Mouse (Mus musculus): ENCODE measurements at regions not wholly inside any gene's neighbourhood (a gene's known extent, or its start where the extent isn't known, plus 50 kb on each side); places are given as distances from the start of the nearest gene placed in this dataset.

DNA sequence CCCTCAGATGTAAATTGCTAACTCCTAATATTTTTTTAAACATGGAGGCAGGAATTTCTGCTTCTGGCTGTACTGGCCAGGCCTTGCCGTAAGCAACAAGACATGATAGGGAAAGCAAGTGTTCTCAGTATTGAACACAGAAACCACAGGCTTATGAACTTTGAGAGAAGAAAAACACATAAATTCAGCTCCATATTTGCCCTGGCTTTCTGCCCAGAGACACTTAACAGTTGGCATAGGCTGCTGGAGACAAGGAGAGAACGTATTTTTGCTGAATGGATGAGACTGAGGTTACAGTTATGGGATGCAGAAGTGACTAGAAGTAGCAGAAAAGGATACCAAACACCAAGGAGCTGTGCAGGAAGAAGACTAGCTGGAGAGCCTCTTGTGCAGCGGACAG, 258.7 kb upstream of the Rbms1 start:
- CTCF ChIA-PET: no interaction called here

DNA sequence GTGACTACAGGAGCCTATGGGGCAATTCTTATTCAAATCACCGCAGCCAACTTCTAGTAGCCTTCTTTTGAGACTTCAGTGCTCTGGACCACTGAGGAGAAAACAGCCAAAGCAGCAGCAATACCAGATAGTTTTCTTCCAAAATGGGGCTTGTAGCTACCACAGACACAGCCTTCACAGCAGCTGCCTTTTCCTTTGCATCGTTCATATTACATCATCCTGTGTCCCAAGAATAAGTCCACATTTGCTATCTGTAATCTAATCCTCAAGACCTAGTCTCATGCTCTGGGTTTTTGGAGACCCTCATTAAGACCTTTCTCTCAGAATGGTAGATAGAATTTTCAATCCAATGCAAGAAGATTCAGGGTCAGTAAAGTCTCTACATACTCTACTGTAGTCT, 258.2 kb upstream of the Rbms1 start:
- CTCF ChIA-PET: no interaction called here

DNA sequence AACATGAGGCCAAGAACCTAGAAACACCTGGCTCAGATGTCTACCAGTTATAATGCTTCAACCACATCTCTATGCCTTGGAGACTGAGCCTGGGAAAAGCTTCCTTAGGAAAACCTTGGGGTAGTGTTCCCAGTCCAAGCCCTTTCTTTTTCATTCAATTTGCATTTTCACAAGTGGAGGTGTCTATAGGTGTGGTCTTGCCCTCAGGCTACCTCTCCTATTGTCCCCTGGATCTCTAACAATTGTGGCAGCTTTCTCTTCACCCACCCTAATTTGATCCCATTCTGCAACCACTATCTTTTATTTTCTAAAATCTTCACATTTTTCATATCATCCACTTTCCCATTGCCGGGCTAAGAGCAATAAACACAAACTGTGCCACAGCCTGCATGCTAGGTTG, 251.0 kb upstream of the Rbms1 start:
- CTCF ChIA-PET: no interaction called here

- CTCF ChIA-PET: no interaction called here
Observed at GRCm38 (mm10) chr2:61201387-61201786, 238.4 kb upstream of the Rbms1 start.

- CTCF ChIA-PET: no interaction called here
Observed at GRCm38 (mm10) chr2:61193976-61194375, 231.0 kb upstream of the Rbms1 start.

DNA sequence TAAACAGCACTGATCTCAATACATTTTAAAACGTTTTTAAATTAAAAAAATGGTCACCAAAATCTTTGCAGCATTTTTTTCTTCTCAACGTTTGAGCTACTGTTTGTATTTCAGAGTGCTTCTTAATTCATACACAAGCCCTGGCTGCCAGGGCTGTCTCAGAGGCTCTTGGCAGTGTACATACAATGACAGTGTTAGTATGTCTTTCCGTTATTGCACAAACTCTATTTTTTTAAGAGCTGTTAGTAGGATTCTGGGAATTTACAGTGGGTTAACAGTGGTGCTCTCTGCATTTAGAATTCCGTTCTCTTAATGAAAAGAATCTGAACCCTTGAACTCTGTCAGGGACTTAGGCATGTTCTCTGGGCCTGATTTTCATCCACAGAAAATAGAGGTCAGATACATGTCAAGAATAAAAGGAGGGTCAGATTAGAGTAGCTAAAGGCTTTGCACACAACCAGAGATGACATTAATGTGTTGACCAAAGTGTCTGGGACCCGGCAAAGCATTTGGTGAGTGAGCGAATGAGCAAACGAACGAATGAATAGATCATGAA, 219.5 kb upstream of the Rbms1 start:
- CTCF ChIA-PET: no interaction called here

GRCm38 (mm10) chr2:61177801-61178200, 214.8 kb upstream of the Rbms1 start:
- CTCF ChIA-PET: no interaction called here

- CTCF ChIA-PET: no interaction called here
Observed at GRCm38 (mm10) chr2:61176807-61177206, 213.8 kb upstream of the Rbms1 start.

DNA sequence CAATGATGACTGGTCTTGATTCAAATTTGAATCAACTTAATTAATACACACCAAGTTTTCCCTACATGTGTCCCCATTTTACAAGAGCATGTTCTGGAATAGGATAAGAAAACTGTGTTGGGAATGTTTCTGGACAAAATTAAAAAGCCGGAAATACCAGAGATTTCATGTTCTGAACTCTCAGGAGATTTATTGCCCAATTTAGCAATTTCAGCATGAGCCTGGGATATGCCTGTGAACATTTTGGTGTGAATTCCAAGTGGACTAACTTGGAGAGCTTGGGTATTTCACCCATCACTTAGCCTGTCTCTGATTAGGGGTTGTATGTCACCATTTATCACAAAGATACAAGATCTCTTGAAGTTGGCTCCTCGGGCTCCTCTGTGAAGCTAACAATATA, 210.6 kb upstream of the Rbms1 start:
- CTCF ChIA-PET: no interaction called here

DNA sequence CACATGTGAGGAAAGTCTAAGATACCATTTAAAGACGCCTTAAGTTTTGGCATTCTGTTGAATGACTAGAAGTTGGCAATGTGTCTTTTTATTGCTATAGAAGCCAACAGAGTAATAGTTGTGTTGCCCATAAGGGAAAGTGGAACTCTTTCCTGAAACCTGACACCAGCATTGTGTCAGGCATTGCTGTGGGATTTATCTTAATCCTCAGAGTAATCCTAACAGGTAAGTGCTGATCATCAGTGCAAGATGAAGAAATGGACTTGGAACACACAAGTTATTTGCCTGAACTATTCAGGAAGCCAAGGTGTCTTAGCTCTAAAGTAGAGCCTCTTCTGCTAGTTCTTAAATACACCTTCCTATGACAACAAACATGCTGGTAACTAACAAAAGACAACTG, 198.3 kb upstream of the Rbms1 start:
- CTCF ChIA-PET: no interaction called here

DNA sequence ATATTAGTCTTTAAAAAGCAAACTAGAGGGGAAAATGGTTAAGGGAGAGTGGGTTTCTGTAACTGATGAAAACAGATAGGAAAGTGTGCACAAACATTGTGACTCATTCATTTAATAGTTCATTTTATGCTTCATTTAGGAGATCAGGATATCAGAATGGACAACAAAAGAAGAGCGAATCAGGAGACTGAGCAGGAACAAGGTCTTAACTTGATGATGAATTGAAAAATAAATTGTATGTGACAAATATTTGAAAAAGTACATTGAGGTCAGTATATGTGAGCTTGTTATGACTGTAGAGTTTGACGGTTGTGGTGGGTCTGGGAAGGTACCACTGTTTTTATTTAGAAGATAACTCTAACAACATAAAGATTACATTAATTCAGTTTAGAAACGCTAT, 196.8 kb upstream of the Rbms1 start:
- CTCF ChIA-PET: no interaction called here

DNA sequence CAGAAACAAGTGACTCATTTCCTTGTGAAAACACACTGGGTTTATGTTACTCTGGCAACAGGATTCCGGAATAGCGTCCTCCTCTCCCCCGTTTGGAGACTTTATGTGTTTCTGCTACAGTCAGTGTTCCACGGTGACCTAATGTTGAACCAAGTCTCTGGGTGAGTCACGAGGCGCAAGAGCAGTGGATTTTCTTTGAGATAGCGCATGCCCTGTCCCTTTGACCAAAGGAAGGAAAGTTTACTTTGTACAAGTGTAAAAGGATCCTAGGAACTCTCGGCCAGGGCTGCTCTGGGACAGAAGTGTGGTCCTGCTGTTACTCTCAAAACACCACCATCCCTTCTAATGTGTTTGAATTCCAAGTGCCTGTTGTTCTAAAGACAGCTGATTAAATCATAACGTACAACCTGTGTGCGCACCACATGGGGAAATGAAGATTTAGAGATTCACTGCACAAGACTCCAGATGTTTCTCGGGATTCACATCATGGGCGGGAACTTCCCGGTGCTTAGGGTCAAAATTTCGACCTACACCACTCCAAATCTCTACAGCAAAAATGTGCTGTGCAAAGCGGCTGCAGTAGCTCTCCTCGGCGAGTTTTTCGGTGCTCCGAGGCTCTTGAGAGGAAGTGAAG, 176.1 kb upstream of the Rbms1 start:
- CTCF ChIA-PET: no interaction called here

- CTCF ChIA-PET: no interaction called here
Observed at GRCm38 (mm10) chr2:61138625-61138997, 175.6 kb upstream of the Rbms1 start.

- CTCF ChIA-PET: interaction anchor here (0.6 kb wide), 1 partner anchor 266 kb away, joined by 4 read pairs; no protein-coding TSS in a partner anchor
Observed at GRCm38 (mm10) chr2:61137378-61137777, 174.4 kb upstream of the Rbms1 start.

DNA sequence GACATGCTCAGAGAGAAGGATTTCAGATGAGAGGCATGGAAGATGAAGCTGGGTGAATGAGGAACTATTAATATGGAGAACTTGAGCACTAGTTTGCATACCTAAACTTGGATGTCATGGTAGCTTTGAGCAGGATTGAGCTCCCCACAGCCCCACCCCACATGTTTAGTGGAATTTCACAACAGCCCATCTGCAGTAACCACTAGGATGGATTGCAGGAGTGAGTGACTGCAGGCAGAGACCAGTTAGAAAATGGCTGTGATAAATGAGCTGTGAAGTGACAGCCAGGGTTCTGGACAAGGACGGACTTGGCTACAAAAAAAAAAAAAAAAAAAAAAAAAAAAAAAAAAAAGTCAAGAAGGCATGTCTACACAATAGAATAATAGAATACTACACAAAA, 173.9 kb upstream of the Rbms1 start:
- CTCF ChIA-PET: interaction anchor here (0.6 kb wide), 1 partner anchor 266 kb away, joined by 4 read pairs; no protein-coding TSS in a partner anchor

DNA sequence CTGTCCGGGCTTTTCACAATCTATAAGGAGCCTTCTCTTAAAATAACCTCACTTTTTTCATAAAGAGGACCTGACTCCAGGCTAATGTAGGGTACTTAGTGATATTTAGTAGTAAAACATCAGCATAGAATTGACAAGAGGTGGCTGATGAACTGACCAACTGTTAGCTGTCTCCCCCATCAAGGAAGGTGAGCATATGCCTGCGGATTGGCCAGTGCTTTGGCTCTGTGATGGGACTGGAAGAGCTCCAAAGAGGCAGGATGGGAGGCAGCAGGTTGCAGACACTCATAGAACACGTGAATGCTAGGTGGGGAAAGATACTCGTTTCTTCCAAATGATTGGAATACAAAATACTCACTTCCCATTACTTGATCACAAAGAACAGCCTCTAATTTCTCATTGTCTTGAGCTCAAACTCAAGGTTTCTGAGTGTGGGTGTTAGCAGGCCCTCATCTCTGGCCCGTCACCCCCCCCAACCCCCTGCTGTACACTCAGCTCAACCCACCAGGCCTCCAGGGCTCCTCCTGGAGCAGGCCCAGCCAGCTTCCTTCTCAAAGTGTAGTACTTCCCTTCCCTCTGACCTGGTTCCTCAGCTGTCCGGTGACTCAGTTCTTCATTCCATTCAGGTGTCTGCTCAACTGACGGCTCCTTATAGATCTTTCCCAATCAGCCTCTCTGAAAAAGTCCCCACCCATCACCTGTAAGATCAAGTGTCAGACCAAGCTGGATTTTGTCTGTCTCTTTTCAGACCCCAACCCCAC, 160.2 kb upstream of the Rbms1 start:
- CTCF ChIA-PET: no interaction called here

- CTCF ChIA-PET: no interaction called here
Observed at GRCm38 (mm10) chr2:61121281-61121680, 158.3 kb upstream of the Rbms1 start.

DNA sequence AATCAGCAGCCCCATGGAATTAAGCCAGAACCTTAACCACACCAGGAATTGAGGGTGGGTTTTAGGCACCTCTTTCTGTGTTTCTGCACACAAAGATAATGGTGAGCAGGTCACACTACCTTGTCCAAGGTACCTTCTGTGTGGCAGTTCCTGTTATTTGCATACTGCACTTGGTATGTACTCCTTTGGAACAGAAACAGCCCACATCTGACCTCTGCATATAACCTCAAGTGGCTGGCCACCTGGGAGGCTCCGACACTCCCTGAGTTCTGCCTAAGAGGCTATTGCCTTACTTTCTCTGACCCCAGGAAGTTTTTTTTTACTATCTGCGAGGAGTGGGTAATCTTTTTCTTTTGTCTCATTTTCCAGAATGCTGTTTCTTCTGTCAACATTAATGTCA, 151.6 kb upstream of the Rbms1 start:
- CTCF ChIA-PET: no interaction called here

- CTCF ChIA-PET: no interaction called here
Observed at GRCm38 (mm10) chr2:61113916-61114315, 150.9 kb upstream of the Rbms1 start.

- CTCF ChIA-PET: no interaction called here
Observed at GRCm38 (mm10) chr2:61110591-61110990, 147.6 kb upstream of the Rbms1 start.

GRCm38 (mm10) chr2:61109564-61109963, 146.6 kb upstream of the Rbms1 start:
- CTCF ChIA-PET: no interaction called here

GRCm38 (mm10) chr2:61105169-61105568, 142.2 kb upstream of the Rbms1 start:
- CTCF ChIA-PET: no interaction called here

- CTCF ChIA-PET: no interaction called here
Observed at GRCm38 (mm10) chr2:61100854-61101253, 137.9 kb upstream of the Rbms1 start.

GRCm38 (mm10) chr2:61088501-61088900, 125.5 kb upstream of the Rbms1 start:
- CTCF ChIA-PET: no interaction called here

Measured in spleen, embryonic (tissue).